In the genomic region with DNA sequence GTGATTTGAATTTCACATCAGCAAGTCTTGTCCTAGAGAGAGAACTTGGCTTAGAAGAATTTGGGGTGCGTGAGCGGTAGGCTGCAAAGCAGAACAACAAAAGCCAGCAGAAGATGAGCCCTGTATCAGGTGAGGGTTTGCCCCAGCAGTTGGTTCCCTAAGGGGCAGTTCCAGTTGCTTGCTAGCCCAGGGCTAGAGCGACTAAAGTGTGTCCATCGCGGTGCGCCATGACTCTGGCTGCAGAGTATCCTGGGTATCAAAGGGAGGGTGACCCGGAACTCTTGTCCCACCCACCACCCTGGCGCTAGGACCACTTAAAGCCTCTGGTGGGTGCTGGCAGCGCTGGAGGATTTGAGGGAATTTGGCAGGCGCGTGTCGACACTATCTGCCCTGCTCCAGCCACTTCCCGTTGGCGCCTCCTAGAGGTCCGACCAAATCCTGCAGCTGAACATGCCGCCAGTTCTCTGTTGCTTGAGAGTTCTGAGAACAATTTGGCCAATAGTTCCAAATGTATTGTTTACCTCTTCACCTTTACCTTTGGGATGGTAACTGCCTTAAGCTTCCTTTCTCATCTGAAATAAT, we compare ENCODE assay signal across 8 mouse cellular contexts. TPM values are rescaled to one million over a fixed set of nuclear protein-coding genes. Genes with fewer than 3 reads are reported as not detected.
DNase-seq lines count a peak whose midpoint lies in the region; ATAC-seq lines count a peak whose summit lies in the region.

No protein-coding gene starts in this region.

- peaks cover 14% of the 10 kb centered on the region for H3K36me3 ChIP-seq in hindbrain, embryonic 11.5 days (ENCODE audit: control insufficient read depth, insufficient read depth, low read length)
- H3K36me3 ChIP-seq in lung, embryonic 16.5 days (ENCODE audit: control insufficient read depth, insufficient read depth, low read length), result peaks cover 4% of the 10 kb centered on the region; the same call in 1 of the 2 replicates

- peaks cover 2% of the 10 kb centered on the region; the same call in 1 of the 2 replicates for H3K4me1 ChIP-seq in hindbrain, embryonic 11.5 days (replicated peaks; ENCODE audit: control insufficient read depth, insufficient read depth, low read length)
- H3K4me1 ChIP-seq in lung, embryonic 16.5 days (replicated peaks; ENCODE audit: control insufficient read depth, insufficient read depth, low read length), result peaks cover 13% of the 10 kb centered on the region; the same call in 1 of the 2 replicates

- peak; percentile 48; the same call in 1 of the 2 replicates for ATAC-seq in hindbrain, embryonic 11.5 days (ENCODE audit: low FRiP score)
- ATAC-seq in lung, embryonic 16.5 days (ENCODE audit: low read depth), result peak; percentile 76

- no peak overlapping the region; the same call in 1 of the 2 replicates for H3K4me3 ChIP-seq in hindbrain, embryonic 11.5 days (ENCODE audit: low read depth, low read length)
- H3K4me3 ChIP-seq in lung, embryonic 16.5 days (ENCODE audit: low read length), result peak overlapping the region; percentile 47

- DNase-seq in MEL-GATA-1-ER (ENCODE audit: extremely low read depth, low read depth), result peak; percentile 72
- DNase-seq in cerebellum, adult 9-11 months, result peak; percentile 81
- peak; percentile 67 to 79 for DNase-seq in frontal cortex, postnatal 14 days (ENCODE audit: low spot score in 2 of 2)
- DNase-seq in hindbrain, embryonic 11.5 days (ENCODE audit: low spot score), result peak; percentile 91
- peak; percentile 55 for DNase-seq in layer of hippocampus, adult 9-10 months (ENCODE audit: low spot score)
- peak; percentile 72 for DNase-seq in ovary, postnatal 10 days (ENCODE audit: low spot score)
- DNase-seq in thymus, postnatal 14 days, result peak; percentile 89

- no peak overlapping the region for H3K9ac ChIP-seq in hindbrain, embryonic 11.5 days (ENCODE audit: low read depth, low read length)
- H3K9ac ChIP-seq in lung, embryonic 16.5 days (ENCODE audit: low read length), result peak overlapping the region; percentile 59; the same call in 1 of the 2 replicates

- H3K9me3 ChIP-seq in hindbrain, embryonic 11.5 days (ENCODE audit: control insufficient read depth, low read length), result no peaks in the 10 kb centered on the region
- no peaks in the 10 kb centered on the region for H3K9me3 ChIP-seq in lung, embryonic 16.5 days (ENCODE audit: control insufficient read depth, low read length)

- no peak overlapping the region for H3K4me2 ChIP-seq in hindbrain, embryonic 11.5 days (replicated peaks; ENCODE audit: low read depth, low read length)
- peak overlapping the region; percentile 62 for H3K4me2 ChIP-seq in lung, embryonic 16.5 days (ENCODE audit: low read depth, low read length)

- peaks cover 43% of the 10 kb centered on the region for H3K27me3 ChIP-seq in hindbrain, embryonic 11.5 days (ENCODE audit: control insufficient read depth, insufficient read depth, low read length)
- H3K27me3 ChIP-seq in lung, embryonic 16.5 days (ENCODE audit: control insufficient read depth, insufficient read depth, low read depth, low read length), result peaks cover 28% of the 10 kb centered on the region

- WGBS in hindbrain, embryonic 11.5 days, result 1% methylated on average over 16 of the region's 16 CpGs
- 6% methylated on average over 16 of the region's 16 CpGs for WGBS in lung, embryonic 16.5 days

- no peak overlapping the region for H3K27ac ChIP-seq in hindbrain, embryonic 11.5 days (ENCODE audit: low read depth, low read length)
- H3K27ac ChIP-seq in lung, embryonic 16.5 days (ENCODE audit: low read length), result no peak overlapping the region

RNA-seq across cellular contexts. Expression of gene Sema6c, which starts 13.8 kb away (rescaled TPM):
- polyA plus RNA-seq in hindbrain, embryonic 11.5 days (2014; fragmentation: Nextera tagmentation; extraction: Ambion mirVana), result 22.6 and 27.0 TPM in 2 replicates
- 3.2 and 4.1 TPM in 2 replicates for polyA plus RNA-seq in lung, embryonic 16.5 days (2015; fragmentation: Nextera tagmentation; extraction: Ambion mirVana)

RNA-seq across cellular contexts. Expression of gene Tnfaip8l2, which starts 31.9 kb away (rescaled TPM):
- polyA plus RNA-seq in hindbrain, embryonic 11.5 days (2014; fragmentation: Nextera tagmentation; extraction: Ambion mirVana), result 1.7 and 2.1 TPM in 2 replicates
- 4.0 and 5.4 TPM in 2 replicates for polyA plus RNA-seq in lung, embryonic 16.5 days (2015; fragmentation: Nextera tagmentation; extraction: Ambion mirVana)

RNA-seq across cellular contexts. Expression of gene Lysmd1, which starts 40.2 kb away (rescaled TPM):
- 12.5 and 19.3 TPM in 2 replicates for polyA plus RNA-seq in hindbrain, embryonic 11.5 days (2014; fragmentation: Nextera tagmentation; extraction: Ambion mirVana)
- 16.2 and 16.9 TPM in 2 replicates for polyA plus RNA-seq in lung, embryonic 16.5 days (2015; fragmentation: Nextera tagmentation; extraction: Ambion mirVana)

RNA-seq across cellular contexts. Expression of gene Scnm1, which starts 40.3 kb away (rescaled TPM):
- polyA plus RNA-seq in hindbrain, embryonic 11.5 days (2014; fragmentation: Nextera tagmentation; extraction: Ambion mirVana), result 83.2 and 84.9 TPM in 2 replicates
- 69.9 and 79.0 TPM in 2 replicates for polyA plus RNA-seq in lung, embryonic 16.5 days (2015; fragmentation: Nextera tagmentation; extraction: Ambion mirVana)

RNA-seq across cellular contexts. Expression of gene Gabpb2, which starts 43.6 kb away (rescaled TPM):
- polyA plus RNA-seq in hindbrain, embryonic 11.5 days (2014; fragmentation: Nextera tagmentation; extraction: Ambion mirVana), result 6.1 and 9.7 TPM in 2 replicates
- polyA plus RNA-seq in lung, embryonic 16.5 days (2015; fragmentation: Nextera tagmentation; extraction: Ambion mirVana), result 10.0 and 10.2 TPM in 2 replicates
